Mouse (Mus musculus) lung, embryonic 16.5 days (tissue): ENCODE results near the gene Flt3. TPM values are rescaled to one million over a fixed set of nuclear protein-coding genes. Genes with fewer than 3 reads are reported as not detected.
A peak's percentile ranks its signal among the peaks of the same experiment; 100 is the strongest.

ENCODE experiments used
- ATAC-seq: fragments of 200-750 bp; cut with Nextera tagmentation; 2 replicates; pipeline ENCODE4 v1.8.0; 2017; ENCODE audit warnings: low read depth, mild to moderate bottlenecking, moderate library complexity
- H3K27ac ChIP-seq: fragments of 300-500 bp; sonication (generic); 2 replicates; pipeline ENCODE4 v1.5.1; 2014; ENCODE audit warnings: mild to moderate bottlenecking, control low read depth, low read length
- H3K27me3 ChIP-seq: fragments of 300-500 bp; sonication (generic); 2 replicates; pipeline ENCODE4 v1.6.1; 2014; ENCODE audit warnings: low read depth, low read length, mixed read lengths; ENCODE audit not compliant: control insufficient read depth, insufficient read depth
- H3K36me3 ChIP-seq: fragments of 300-500 bp; sonication (generic); 2 replicates; pipeline ENCODE4 v1.6.1; 2014; ENCODE audit warnings: low read length; ENCODE audit not compliant: control insufficient read depth, insufficient read depth
- H3K4me1 ChIP-seq: fragments of 300-500 bp; sonication (generic); replicated peaks from 2 replicates; pipeline ENCODE4 v1.6.1; 2014; ENCODE audit warnings: low read length, mixed read lengths; ENCODE audit not compliant: control insufficient read depth, insufficient read depth
- H3K4me2 ChIP-seq: fragments of 300-500 bp; sonication (generic); 2 replicates; pipeline ENCODE4 v1.6.1; 2014; ENCODE audit warnings: low read depth, low read length, control low read depth
- H3K4me3 ChIP-seq: fragments of 300-500 bp; sonication (generic); 2 replicates; pipeline ENCODE4 v1.5.1; 2014; ENCODE audit warnings: mild to moderate bottlenecking, low read length, control low read depth
- H3K9ac ChIP-seq: fragments of 300-500 bp; sonication (generic); 2 replicates; pipeline ENCODE4 v1.6.1; 2014; ENCODE audit warnings: low read length, control low read depth
- H3K9me3 ChIP-seq: fragments of 300-500 bp; sonication (generic); 2 replicates; pipeline ENCODE4 v1.6.1; 2016; ENCODE audit warnings: low read length; ENCODE audit not compliant: control insufficient read depth
- WGBS: fragments of 180-500 bp; shearing (Covaris S2); extraction: QIAGEN DNeasy Blood & Tissue Kit; methylation state at CpG from one replicate; pipeline ENCODE4 v1.1.7; 2014; 5-methylcytosine and 5-hydroxymethylcytosine counted together
- polyA plus RNA-seq: library from polyadenylated mRNA; unstranded; fragments of >200 nt; fragmentation: Nextera tagmentation; extraction: Ambion mirVana; gene quantifications from 2 replicates; pipeline ENCODE4 v1.2.1, GENCODE M21; 2015

Flt3 gene
- polyA plus RNA-seq, 1 experiment from 2014 or later = 0.18 TPM

- ATAC-seq = no peak
- Histone ChIP-seq H3K27ac (no peak overlapping the region), H3K4me1 (no peaks in the 10 kb centered on the region), H3K9ac (no peak overlapping the region), H3K4me2 (no peak overlapping the region), H3K9me3 (no peaks in the 10 kb centered on the region), H3K4me3 (no peak overlapping the region), H3K27me3 (peaks cover 98% of the 10 kb centered on the region), H3K36me3 (no peaks in the 10 kb centered on the region)
- WGBS = 1% methylated on average over 27 of the region's 27 CpGs
Measured at GRCm38 (mm10) chr5:147312830-147313685, 87.2 kb downstream of the Flt3 start.

GRCm38 (mm10) chr5:147309786-147310185, 90.5 kb downstream of the Flt3 start:
- Histone ChIP-seq H3K9me3 (no peaks in the 10 kb centered on the region), H3K4me1 (peaks cover 5% of the 10 kb centered on the region; the same call in 1 of the 2 replicates), H3K36me3 (no peaks in the 10 kb centered on the region), H3K4me2 (no peak overlapping the region), H3K27ac (no peak overlapping the region), H3K27me3 (peaks cover 97% of the 10 kb centered on the region), H3K9ac (no peak overlapping the region), H3K4me3 (no peak overlapping the region)
- no peak for ATAC-seq
- WGBS = 0% methylated on average over 2 of the region's 2 CpGs

- no peak for ATAC-seq
- H3K27ac ChIP-seq = no peak overlapping the region
- no peaks in the 10 kb centered on the region for H3K36me3 ChIP-seq
- H3K9me3 ChIP-seq = no peaks in the 10 kb centered on the region
- H3K4me3 ChIP-seq = no peak overlapping the region
- WGBS = 6% methylated on average over 9 of the region's 9 CpGs
- H3K9ac ChIP-seq = no peak overlapping the region
- H3K4me2 ChIP-seq = no peak overlapping the region
- peaks cover 97% of the 10 kb centered on the region for H3K27me3 ChIP-seq
- H3K4me1 ChIP-seq = peaks cover 5% of the 10 kb centered on the region; the same call in 1 of the 2 replicates
Measured at GRCm38 (mm10) chr5:147308451-147308850, 91.8 kb downstream of the Flt3 start.

- WGBS = 3% methylated on average over 12 of the region's 12 CpGs
- Histone ChIP-seq H3K4me2 (no peak overlapping the region), H3K27ac (no peak overlapping the region), H3K27me3 (peaks cover 97% of the 10 kb centered on the region), H3K4me1 (peaks cover 5% of the 10 kb centered on the region; the same call in 1 of the 2 replicates), H3K9me3 (no peaks in the 10 kb centered on the region), H3K36me3 (no peaks in the 10 kb centered on the region), H3K4me3 (no peak overlapping the region), H3K9ac (no peak overlapping the region)
- ATAC-seq = no peak
Measured at GRCm38 (mm10) chr5:147307398-147307785, 92.9 kb downstream of the Flt3 start.

GRCm38 (mm10) chr5:147306638-147307397, 93.5 kb downstream of the Flt3 start, which contains the start of gene Cdx2:
TSS of gene Cdx2 (minus strand) at chr5:147307270.
- no peak for ATAC-seq
- Histone ChIP-seq H3K27me3 (peaks cover 98% of the 10 kb centered on the region), H3K4me1 (peaks cover 5% of the 10 kb centered on the region; the same call in 1 of the 2 replicates), H3K4me2 (peak within 1 kb of the TSS; percentile 3; the same call in 1 of the 2 replicates), H3K9me3 (no peaks in the 10 kb centered on the region), H3K4me3 (no peak within 1 kb of the TSS), H3K9ac (no peak within 1 kb of the TSS), H3K27ac (no peak within 1 kb of the TSS), H3K36me3 (no peaks in the 10 kb centered on the region)
- under 1% methylated on average over 51 of the region's 63 CpGs for WGBS

GRCm38 (mm10) chr5:147305856-147306637, 94.2 kb downstream of the Flt3 start:
- Histone ChIP-seq H3K36me3 (no peaks in the 10 kb centered on the region), H3K4me3 (no peak overlapping the region), H3K9me3 (no peaks in the 10 kb centered on the region), H3K27me3 (peaks cover 98% of the 10 kb centered on the region), H3K27ac (no peak overlapping the region), H3K9ac (no peak overlapping the region), H3K4me1 (peaks cover 5% of the 10 kb centered on the region; the same call in 1 of the 2 replicates), H3K4me2 (peak overlapping the region; percentile 3; the same call in 1 of the 2 replicates)
- under 1% methylated on average over 56 of the region's 58 CpGs for WGBS
- ATAC-seq = no peak

GRCm38 (mm10) chr5:147305166-147305565, 95.1 kb downstream of the Flt3 start:
- H3K9ac ChIP-seq = no peak overlapping the region
- no peak overlapping the region for H3K4me3 ChIP-seq
- H3K4me2 ChIP-seq = no peak overlapping the region
- peaks cover 5% of the 10 kb centered on the region for H3K4me1 ChIP-seq
- ATAC-seq = no peak
- H3K9me3 ChIP-seq = no peaks in the 10 kb centered on the region
- 2% methylated on average over 16 of the region's 16 CpGs for WGBS
- H3K27ac ChIP-seq = no peak overlapping the region
- no peaks in the 10 kb centered on the region for H3K36me3 ChIP-seq
- peaks cover 98% of the 10 kb centered on the region for H3K27me3 ChIP-seq

GRCm38 (mm10) chr5:147304276-147305155, 95.8 kb downstream of the Flt3 start:
- Histone ChIP-seq H3K9ac (no peak overlapping the region), H3K4me1 (peaks cover 10% of the 10 kb centered on the region), H3K27me3 (peaks cover 99% of the 10 kb centered on the region), H3K4me3 (no peak overlapping the region), H3K36me3 (no peaks in the 10 kb centered on the region), H3K27ac (no peak overlapping the region), H3K4me2 (no peak overlapping the region), H3K9me3 (no peaks in the 10 kb centered on the region)
- ATAC-seq = no peak
- under 1% methylated on average over 53 of the region's 54 CpGs for WGBS
